Mouse (Mus musculus) heart, embryonic 14.5 days (tissue): ENCODE measurements around the gene Mtus2. TPM values are rescaled to one million over a fixed set of nuclear protein-coding genes. Genes with fewer than 3 reads are reported as not detected.

Experiments
- ATAC-seq: fragments of 200-750 bp; cut with Nextera tagmentation; 2 replicates; pipeline ENCODE4 v1.8.0; 2017; ENCODE audit warnings: low read depth, moderate TSS enrichment; ENCODE audit not compliant: insufficient number of reproducible peaks, insufficient read depth, low FRiP score
- H3K27ac ChIP-seq, 2 experiments: fragments of 200-500 bp in 1 of 2; fragments of 300-500 bp in 1 of 2; sonication (generic) in 1 of 2; replicated peaks in 1 of 2; 2 replicates each; pipeline ENCODE4 v1.5.1; 2012 to 2014; ENCODE audit warnings: low read depth in 2 of 2, low read length in 2 of 2, control low read depth in 1 of 2, mild to moderate bottlenecking in 1 of 2, mixed read lengths in 1 of 2; ENCODE audit not compliant: control insufficient read depth in 1 of 2, insufficient read depth in 1 of 2
- H3K27me3 ChIP-seq: fragments of 300-500 bp; sonication (generic); 2 replicates; pipeline ENCODE4 v1.6.1; 2014; ENCODE audit warnings: mild to moderate bottlenecking, low read length, control low read depth; ENCODE audit not compliant: control insufficient read depth, insufficient read depth
- H3K36me3 ChIP-seq: fragments of 300-500 bp; sonication (generic); 2 replicates; pipeline ENCODE4 v1.6.1; 2014; ENCODE audit warnings: mild to moderate bottlenecking, control low read depth, low read length, mixed read lengths; ENCODE audit not compliant: control insufficient read depth, insufficient read depth
- H3K4me1 ChIP-seq, 2 experiments: fragments of 200-500 bp in 1 of 2; fragments of 300-500 bp in 1 of 2; sonication (generic) in 1 of 2; 2 replicates each; pipeline ENCODE4 v1.6.1; 2012 to 2014; ENCODE audit warnings: low read length in 2 of 2, control low read depth in 1 of 2, mixed read lengths in 1 of 2; ENCODE audit not compliant: control insufficient read depth in 2 of 2, insufficient read depth in 2 of 2
- H3K4me2 ChIP-seq: fragments of 300-500 bp; sonication (generic); 2 replicates; pipeline ENCODE4 v1.6.1; 2014; ENCODE audit warnings: mild to moderate bottlenecking, low read length
- H3K4me3 ChIP-seq, 2 experiments: fragments of 200-500 bp in 1 of 2; fragments of 300-500 bp in 1 of 2; sonication (generic) in 1 of 2; 2 replicates each; pipeline ENCODE4 v1.5.1; 2012 to 2014; ENCODE audit warnings: low read length in 2 of 2, mild to moderate bottlenecking in 2 of 2, control low read depth in 1 of 2, low read depth in 1 of 2, moderate library complexity in 1 of 2; ENCODE audit not compliant: control insufficient read depth in 1 of 2, insufficient read depth in 1 of 2
- H3K9ac ChIP-seq: fragments of 300-500 bp; sonication (generic); 2 replicates; pipeline ENCODE4 v1.6.1; 2014; ENCODE audit warnings: mild to moderate bottlenecking, low read length
- H3K9me3 ChIP-seq: fragments of 300-500 bp; sonication (generic); 2 replicates; pipeline ENCODE4 v1.6.1; 2016; ENCODE audit warnings: low read length, control low read depth; ENCODE audit not compliant: control insufficient read depth
- WGBS: fragments of 180-500 bp; shearing (Covaris S2); extraction: QIAGEN DNeasy Blood & Tissue Kit; methylation state at CpG from one replicate; pipeline ENCODE4 v1.1.7; 2014; 5-methylcytosine and 5-hydroxymethylcytosine counted together
- polyA plus RNA-seq: library from polyadenylated mRNA; unstranded; fragments of >200 nt; fragmentation: Nextera tagmentation; extraction: Ambion mirVana; gene quantifications from 2 replicates; pipeline ENCODE4 v1.2.1, GENCODE M21; 2014

Gene Mtus2
- polyA plus RNA-seq, 1 experiment from 2014 or later: 128 TPM

GRCm38 (mm10) chr5:148359131-148359530 is 402.0 kb downstream of the Mtus2 start:
- ATAC-seq: no peak
- 0 out of 2 replicates have a peak, but pooled peaks cover 2% of the 10 kb centered on the region for H3K9me3 ChIP-seq
- H3K36me3 ChIP-seq: 0 out of 2 replicates have a peak, but pooled peaks cover 2% of the 10 kb centered on the region
- H3K9ac ChIP-seq: no peak overlapping the region
- H3K27me3 ChIP-seq: no peaks in the 10 kb centered on the region
- WGBS: 89% methylated on average over 11 of the region's 11 CpGs
- H3K27ac ChIP-seq: no peak overlapping the region
- H3K4me3 ChIP-seq: no peak overlapping the region
- H3K4me2 ChIP-seq: no peak overlapping the region
- peaks cover 35 to 45% of the 10 kb centered on the region in 2 experiments for H3K4me1 ChIP-seq

GRCm38 (mm10) chr5:148360922-148361758 is 404.0 kb downstream of the Mtus2 start:
- Histone ChIP-seq H3K27ac (peak overlapping the region; percentile 73 to 75), H3K4me1 (peaks cover 24 to 34% of the 10 kb centered on the region in 2 experiments), H3K4me3 (peak overlapping the region in 1 of 2 experiments; percentile 3; a peak in 1 of 4 replicates), H3K36me3 (0 out of 2 replicates have a peak, but pooled peaks cover 2% of the 10 kb centered on the region), H3K27me3 (no peaks in the 10 kb centered on the region), H3K4me2 (peak overlapping the region; percentile 48), H3K9me3 (0 out of 2 replicates have a peak, but pooled peaks cover 2% of the 10 kb centered on the region), H3K9ac (peak overlapping the region; percentile 41)
- peak; percentile 70 for ATAC-seq
- WGBS: 16% methylated on average over 16 of the region's 16 CpGs

GRCm38 (mm10) chr5:148361759-148362010 is 404.6 kb downstream of the Mtus2 start:
- ATAC-seq: no peak
- 17% methylated on average over 3 of the region's 3 CpGs for WGBS
- Histone ChIP-seq H3K27ac (peak overlapping the region; percentile 73 to 75), H3K36me3 (0 out of 2 replicates have a peak, but pooled peaks cover 2% of the 10 kb centered on the region), H3K4me1 (peaks cover 24 to 34% of the 10 kb centered on the region in 2 experiments), H3K4me3 (no peak overlapping the region), H3K27me3 (no peaks in the 10 kb centered on the region), H3K9me3 (0 out of 2 replicates have a peak, but pooled peaks cover 2% of the 10 kb centered on the region), H3K4me2 (peak overlapping the region; percentile 48), H3K9ac (peak overlapping the region; percentile 41)

- no peaks in the 10 kb centered on the region for H3K27me3 ChIP-seq
- no peaks in the 10 kb centered on the region for H3K9me3 ChIP-seq
- peak overlapping the region; percentile 73 to 75; a peak in 3 of 4 replicates for H3K27ac ChIP-seq
- no peak for ATAC-seq
- H3K4me1 ChIP-seq: peaks cover 24 to 34% of the 10 kb centered on the region in 2 experiments
- H3K4me3 ChIP-seq: no peak overlapping the region
- no peak overlapping the region for H3K9ac ChIP-seq
- no peak overlapping the region for H3K4me2 ChIP-seq
- WGBS: 98% methylated on average over 7 of the region's 7 CpGs
- 0 out of 2 replicates have a peak, but pooled peaks cover 2% of the 10 kb centered on the region for H3K36me3 ChIP-seq
Measured at GRCm38 (mm10) chr5:148362296-148362695, 405.2 kb downstream of the Mtus2 start.

GRCm38 (mm10) chr5:148363441-148364113 is 406.5 kb downstream of the Mtus2 start:
- no peak overlapping the region for H3K9ac ChIP-seq
- H3K4me2 ChIP-seq: no peak overlapping the region
- peaks cover 24 to 34% of the 10 kb centered on the region in 2 experiments for H3K4me1 ChIP-seq
- no peak overlapping the region for H3K27ac ChIP-seq
- H3K9me3 ChIP-seq: no peaks in the 10 kb centered on the region
- H3K4me3 ChIP-seq: no peak overlapping the region
- ATAC-seq: no peak
- 0 out of 2 replicates have a peak, but pooled peaks cover 2% of the 10 kb centered on the region for H3K36me3 ChIP-seq
- H3K27me3 ChIP-seq: no peaks in the 10 kb centered on the region
- 69% methylated on average over 22 of the region's 22 CpGs for WGBS

Other genes starting within 250 kb of the Mtus2 start
- 28.9 and 29.5 TPM in 2 replicates for gene Flt1, start 231.3 kb upstream of the Mtus2 start, polyA plus RNA-seq
- 316 and 345 TPM in 2 replicates for gene Pomp, start 96.9 kb upstream of the Mtus2 start, polyA plus RNA-seq
- gene Slc46a3, start 62.5 kb upstream of the Mtus2 start, polyA plus RNA-seq: 2.8 and 3.5 TPM in 2 replicates